Mouse (Mus musculus) G1E (cell line): ENCODE data around the gene Dicer1.

Experiments used
- CTCF ChIP-seq: IDR thresholded peaks from 2 replicates; pipeline ENCODE4 v1.5.1; 2012; ENCODE audit warnings: low read depth, low read length, inconsistent platforms, mixed read lengths
- GATA2 ChIP-seq: IDR thresholded peaks from 2 replicates; pipeline ENCODE4 v1.6.1; 2012; ENCODE audit warnings: low read depth, low read length, inconsistent platforms, borderline replicate concordance
- TAL1 ChIP-seq: conservative IDR thresholded peaks from 2 replicates; pipeline ENCODE4 v1.6.1; 2012; ENCODE audit warnings: low read depth, low read length, inconsistent platforms, mixed read lengths

GRCm38 (mm10) chr12:104747252-104747651, 4.5 kb downstream of the Dicer1 start:
- TF ChIP-seq CTCF (no peak), TAL1 (no peak), GATA2 (no peak)
